Mouse (Mus musculus) left cerebral cortex, adult 11 months (tissue): ENCODE data around the gene Cdk8.

Source experiments
- DNase-seq: peaks from one replicate; pipeline ENCODE4 v3.0.0; 2022; ENCODE audit warnings: low spot score

The Cdk8 gene

DNA sequence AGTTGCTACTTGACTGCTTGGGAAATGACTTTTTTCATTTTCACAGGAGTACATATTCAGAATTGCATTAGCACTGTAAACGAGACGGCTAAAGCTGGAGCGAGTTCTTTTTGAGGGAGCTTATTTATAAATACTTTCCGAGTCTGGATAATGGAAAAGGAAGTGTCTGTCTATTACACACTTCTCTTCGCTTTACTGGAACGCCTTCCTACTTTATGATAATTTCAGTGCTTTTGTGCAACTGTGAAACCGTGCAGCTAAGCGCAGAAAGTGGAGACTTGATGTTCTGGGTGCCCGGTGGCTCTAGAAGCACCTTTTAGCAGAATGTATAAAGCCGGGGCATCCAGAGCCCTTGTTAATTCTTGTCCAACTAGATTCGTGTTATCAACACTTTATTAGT is 1.8 kb downstream of the Cdk8 start:
- DNase-seq, result no peak

DNA sequence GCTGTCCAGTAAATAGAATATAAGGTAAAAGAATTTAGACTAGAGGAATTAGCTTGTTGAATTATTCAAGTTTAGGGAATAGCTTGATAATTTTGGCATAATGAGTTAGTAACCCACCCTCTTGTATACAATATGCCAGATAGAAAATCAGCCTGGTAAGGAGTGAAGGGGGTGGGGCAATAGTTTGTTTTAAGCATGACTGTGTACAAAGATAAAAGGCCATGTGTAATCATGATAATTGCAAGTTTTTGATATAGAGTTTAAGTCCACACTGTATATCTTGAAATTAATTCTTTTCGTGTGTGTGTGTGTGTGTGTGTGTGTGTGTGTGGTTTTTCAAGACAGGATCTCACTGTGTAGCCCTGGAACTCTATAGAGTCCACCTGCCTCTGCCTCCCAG is 3.3 kb downstream of the Cdk8 start:
- DNase-seq, result no peak

- no peak for DNase-seq
Measured at GRCm38 (mm10) chr5:146238274-146238673, 7.2 kb downstream of the Cdk8 start.

GRCm38 (mm10) chr5:146240771-146241170 is 9.7 kb downstream of the Cdk8 start:
- DNase-seq, result no peak

GRCm38 (mm10) chr5:146241202-146241601 is 10.2 kb downstream of the Cdk8 start:
- DNase-seq, result no peak

- DNase-seq, result no peak
Measured at GRCm38 (mm10) chr5:146245193-146245592, 14.2 kb downstream of the Cdk8 start.

DNA sequence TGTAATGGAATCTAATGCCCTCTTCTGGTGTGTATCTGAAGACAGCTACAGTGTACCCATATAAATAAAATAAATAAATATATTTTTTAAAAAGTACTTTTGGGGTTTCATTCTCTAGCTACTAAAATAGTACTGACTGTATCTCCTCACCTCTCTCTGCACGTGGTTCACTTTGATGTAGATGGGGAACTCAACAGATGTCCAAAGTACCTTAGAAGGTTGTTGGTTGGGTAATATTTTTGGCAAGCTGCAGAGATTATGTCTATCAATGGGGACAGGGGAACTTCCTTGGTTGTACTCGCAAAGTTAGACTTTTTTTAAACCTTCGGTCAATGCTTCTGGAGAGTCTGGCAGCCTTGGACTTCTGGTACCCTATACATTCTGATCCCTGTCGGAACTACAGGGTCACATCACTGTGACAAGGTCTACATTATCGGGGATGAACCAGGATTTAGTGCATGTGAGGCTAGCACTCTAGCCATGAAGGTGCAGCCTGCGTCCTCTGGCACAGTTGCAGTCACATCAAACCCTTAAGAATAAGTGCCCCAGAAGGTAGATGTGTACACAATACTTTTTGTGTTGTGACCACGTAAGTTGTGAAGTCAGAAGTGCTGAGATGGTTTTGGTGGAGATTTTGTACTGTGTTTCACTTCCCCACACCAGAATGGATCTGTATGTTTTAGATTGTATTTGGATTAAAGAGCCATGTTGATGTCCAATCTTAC is 14.8 kb downstream of the Cdk8 start:
- DNase-seq, result no peak

GRCm38 (mm10) chr5:146246386-146246785 is 15.4 kb downstream of the Cdk8 start:
- no peak for DNase-seq

GRCm38 (mm10) chr5:146247709-146248108 is 16.7 kb downstream of the Cdk8 start:
- DNase-seq, result no peak

- no peak for DNase-seq
Measured at GRCm38 (mm10) chr5:146248746-146249145, 17.7 kb downstream of the Cdk8 start.

DNA sequence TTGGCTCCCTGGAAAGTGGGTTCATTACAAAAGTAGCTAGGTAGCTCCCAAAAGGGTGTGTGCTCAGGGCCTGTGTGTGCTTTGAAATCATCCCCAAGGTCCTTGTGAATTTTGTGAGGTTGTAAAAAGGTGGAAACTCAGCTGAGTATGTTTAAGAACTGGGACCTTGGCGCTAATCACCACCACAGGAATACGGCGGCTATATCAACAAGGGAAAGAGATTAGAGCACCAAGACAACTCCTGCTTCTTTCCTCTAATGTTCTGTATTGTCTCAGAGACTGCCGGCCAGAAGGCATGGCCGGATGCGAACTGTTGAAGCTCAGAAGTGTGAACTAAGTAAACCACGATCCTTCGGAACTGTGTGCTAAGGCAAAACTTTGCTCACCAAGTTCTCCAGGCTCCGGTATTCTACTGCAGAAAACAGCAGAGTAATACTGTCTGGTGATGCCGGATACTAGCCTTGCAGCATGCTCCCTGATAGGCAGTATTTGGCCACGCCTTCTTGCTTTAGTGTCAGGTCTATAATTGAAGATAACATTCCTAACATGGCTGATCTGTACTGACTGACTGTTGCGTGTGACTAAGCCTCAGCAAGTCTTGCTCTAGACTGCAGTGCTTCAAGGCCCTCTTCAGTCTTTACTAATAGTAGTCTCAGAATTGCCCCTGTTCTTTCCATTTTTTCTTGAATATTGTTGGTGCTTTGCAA is 19.5 kb downstream of the Cdk8 start:
- DNase-seq, result no peak

- no peak for DNase-seq
Measured at GRCm38 (mm10) chr5:146251663-146252429, 20.8 kb downstream of the Cdk8 start.

- no peak for DNase-seq
Measured at GRCm38 (mm10) chr5:146253644-146254043, 22.6 kb downstream of the Cdk8 start.

DNA sequence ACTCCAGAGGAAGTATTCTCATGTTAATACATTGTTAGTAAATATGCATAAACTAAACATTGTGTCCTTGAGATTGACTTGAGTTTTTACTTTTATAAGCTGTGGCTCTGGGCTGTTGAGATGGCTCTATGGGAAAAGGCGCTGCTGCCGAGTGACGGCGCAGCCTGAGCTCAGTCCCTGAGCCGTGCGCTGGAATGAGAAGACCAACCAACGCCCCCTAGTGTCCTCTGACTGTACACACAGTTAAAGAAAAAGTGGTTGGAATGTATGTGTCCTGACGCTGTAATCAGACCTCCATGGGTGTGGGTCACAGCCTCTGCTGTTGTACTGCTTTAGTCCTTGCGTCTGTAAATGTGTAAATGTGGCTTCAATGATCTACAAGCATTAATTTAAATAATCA is 29.0 kb downstream of the Cdk8 start:
- no peak for DNase-seq

DNA sequence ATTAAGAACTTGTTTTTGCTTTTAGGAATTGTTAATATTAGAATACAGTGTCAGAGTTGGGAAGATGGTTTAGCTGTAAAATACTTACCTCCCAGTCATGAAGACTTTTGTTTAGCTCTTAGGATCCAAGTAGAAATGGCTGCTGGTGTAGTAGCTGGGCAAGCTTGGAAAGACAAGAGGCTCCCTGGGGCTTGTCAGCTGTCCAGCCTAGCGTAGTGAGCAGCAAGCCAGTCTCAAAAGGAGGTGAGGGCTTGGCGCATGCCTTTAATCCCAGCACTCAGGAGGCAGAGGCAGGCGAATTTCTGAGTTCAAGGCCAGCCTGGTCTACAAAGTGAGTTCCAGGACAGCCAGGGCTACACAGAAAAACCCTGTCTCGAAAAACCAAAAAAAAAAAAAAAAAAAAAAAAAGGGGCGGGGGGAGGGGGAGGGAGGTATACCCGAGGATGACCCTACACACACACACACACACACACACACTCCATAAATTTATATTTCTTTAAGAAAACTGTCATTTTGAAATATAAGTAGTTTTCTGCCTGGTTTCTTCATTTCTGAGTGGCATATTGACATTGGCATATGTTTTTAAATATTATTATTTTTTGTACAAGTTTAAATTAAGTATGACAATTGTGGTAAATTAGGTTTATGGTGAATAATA is 35.0 kb downstream of the Cdk8 start:
- no peak for DNase-seq

GRCm38 (mm10) chr5:146267776-146268175 is 36.7 kb downstream of the Cdk8 start:
- no peak for DNase-seq

DNA sequence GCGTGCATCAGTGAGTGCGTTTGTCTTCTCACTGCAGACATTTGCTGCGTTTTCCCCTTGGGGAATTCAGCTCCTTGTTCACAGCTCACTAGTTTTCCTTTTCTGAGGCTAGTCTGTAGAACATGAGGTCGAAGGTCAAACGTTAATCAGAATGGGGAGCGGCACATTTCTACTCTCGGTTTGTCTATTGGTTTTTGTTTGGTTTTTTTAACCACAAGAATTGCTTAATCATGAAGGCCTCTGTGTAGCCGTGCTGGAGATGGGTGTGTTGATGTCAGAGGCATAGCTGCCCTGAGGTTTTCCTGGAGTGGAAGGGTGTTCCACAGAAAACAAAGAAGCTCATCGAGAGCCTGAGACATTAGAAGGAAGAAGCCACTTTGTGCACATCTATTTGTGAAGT is 39.6 kb downstream of the Cdk8 start:
- no peak for DNase-seq

DNA sequence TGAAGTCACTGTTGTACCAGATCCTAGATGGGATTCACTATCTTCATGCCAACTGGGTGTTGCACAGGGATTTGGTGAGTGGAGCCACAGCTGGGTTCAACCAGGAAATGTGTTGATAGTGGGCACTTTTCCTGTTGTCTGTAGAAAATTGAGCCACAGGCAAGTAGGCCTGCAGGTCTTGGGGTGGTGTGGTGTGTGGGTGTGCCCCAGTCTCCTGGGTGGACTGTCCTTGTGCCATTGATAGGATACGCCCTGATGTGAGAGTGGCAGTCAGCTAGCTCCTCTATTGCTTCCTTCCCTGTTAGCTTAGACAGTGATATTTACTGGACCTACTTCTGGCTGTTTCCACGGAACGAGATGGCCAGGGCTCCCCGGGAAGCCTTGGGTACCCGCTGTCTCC is 40.6 kb downstream of the Cdk8 start:
- DNase-seq, result no peak

DNA sequence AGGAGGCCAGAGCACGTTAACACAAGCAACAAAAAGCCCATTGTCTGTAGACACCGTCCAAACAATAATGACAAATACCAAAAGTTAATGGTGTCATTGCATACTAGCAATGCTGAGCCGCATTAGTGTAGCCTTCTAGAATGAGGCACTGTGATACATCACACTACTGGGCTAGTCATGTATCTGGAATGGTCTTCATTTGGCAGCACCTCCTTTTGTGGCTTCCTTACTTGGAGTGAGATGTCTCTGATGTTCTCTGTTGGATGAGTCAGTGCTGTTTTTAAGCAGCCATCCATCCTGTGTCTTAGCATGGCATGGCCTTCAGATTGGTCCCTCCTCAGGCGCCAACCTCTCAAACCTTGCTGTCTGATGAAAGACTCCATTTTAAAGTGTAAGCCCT is 42.1 kb downstream of the Cdk8 start:
- no peak for DNase-seq

GRCm38 (mm10) chr5:146274420-146275045 is 43.5 kb downstream of the Cdk8 start:
- DNase-seq, result peak; percentile 10

DNA sequence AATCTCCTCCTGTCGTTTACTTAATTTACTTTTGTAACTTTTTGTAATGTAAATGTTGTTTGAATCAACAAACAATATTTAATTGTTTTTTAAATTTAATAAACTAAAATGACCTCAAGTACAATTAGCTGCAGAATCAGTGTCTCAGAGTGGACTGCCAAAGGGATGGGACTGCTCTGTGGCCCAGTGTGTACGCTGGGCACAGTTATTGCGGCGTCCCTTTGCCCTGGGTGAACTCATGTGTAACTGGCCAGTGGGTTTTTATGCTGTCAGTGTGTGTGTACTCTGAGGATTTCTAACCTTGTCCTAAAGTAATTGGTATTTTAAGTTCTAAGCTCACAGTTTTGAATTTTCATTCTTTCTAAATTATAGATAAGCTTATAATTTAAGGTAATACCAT is 46.5 kb downstream of the Cdk8 start:
- no peak for DNase-seq

DNA sequence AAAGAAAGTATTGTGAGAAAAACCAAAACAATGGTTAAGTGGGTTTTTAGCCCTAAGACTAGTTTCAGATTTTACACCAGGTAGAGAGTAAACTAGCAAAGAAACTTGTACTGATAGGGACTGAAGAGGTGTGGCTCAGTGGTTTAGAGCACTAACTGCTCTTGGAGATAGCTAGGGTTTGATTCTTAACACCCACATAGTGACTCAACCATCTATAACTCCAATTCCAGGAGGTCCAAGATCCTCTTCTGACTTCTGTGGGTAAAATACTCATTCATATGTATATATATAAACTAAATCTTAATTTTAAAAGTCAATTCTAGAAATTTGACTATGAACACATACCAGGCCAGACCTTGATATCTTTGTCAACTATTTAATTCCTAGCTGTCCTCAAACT is 49.0 kb downstream of the Cdk8 start:
- no peak for DNase-seq
